Mouse (Mus musculus) heart, adult 9 months (tissue): ENCODE measurements around the gene Rhoc.
A peak's percentile ranks its signal among the peaks of the same experiment; 100 is the strongest.
"Not testable (repeated sequence)": the region's sequence is repeated elsewhere in the genome, so short reads cannot be mapped to it uniquely, and the experiment has no call there.

Source experiments
- DNase-seq, 2 experiments: peaks; one replicate each; pipeline ENCODE4 v3.0.0; 2022; ENCODE audit warnings: low spot score in 2 of 2

The Rhoc gene

DNA sequence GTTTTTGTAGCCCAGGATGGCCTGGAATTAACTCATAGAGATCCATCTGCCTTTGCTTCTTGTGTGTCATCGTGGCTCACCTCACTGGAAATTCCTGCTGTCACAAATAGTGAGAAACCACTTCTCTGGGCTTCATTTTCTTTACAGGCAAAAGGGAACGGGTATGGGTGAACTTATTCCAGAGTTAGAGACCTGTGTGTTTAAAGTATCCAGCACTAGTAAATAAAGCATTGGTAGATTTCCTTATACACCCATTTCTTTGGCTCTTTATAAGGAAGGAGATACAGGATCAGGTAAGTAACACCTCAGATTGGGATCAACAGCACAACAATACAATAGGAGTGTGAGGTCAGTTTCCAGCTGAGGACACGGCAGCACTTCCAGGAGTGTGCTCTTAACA is at the start of gene Rhoc:
TSS of gene Rhoc (plus strand) at position 301 of the 400 bp plus-strand sequence.
- DNase-seq, result no peak

DNA sequence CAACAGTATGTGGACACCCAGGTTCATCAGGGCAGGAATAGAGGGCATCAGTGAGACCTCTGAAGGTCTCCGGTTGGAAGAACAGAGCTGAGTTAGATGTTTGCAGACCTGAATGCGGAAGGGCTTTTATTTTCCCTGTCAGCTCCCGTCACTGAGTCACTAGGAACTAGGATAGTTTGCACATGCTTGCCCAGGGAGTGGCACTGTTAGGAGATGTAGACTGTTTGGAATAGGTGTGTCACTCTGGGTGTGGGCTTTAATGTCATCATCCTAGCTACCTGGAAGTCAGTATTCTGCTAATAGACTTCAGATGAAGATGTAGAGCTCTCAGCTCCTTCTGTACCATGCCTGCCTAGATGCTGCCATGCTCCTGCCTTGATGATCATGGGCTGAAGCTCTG is 46.2 kb upstream of the Rhoc start:
- DNase-seq, result no peak

DNA sequence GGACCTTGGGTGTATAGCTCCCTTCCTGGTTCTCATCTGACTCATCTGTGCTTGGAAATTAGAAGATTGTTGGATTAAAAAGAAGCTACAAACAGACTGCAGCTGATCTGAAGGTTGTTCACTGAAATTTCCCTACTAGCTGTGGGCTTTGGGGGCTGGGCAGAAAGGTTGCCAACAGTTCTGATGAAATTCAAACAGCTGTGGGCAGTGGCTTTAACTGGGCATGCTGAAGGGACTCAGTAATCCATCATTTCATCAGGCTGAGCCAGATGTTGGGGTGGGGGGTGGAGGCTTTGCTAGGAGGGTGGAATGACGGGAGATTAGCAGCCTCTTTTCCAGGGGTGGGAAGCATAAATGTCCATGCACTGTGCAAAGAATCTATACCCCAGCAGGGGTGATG is 45.0 kb upstream of the Rhoc start:
- no peak for DNase-seq

DNA sequence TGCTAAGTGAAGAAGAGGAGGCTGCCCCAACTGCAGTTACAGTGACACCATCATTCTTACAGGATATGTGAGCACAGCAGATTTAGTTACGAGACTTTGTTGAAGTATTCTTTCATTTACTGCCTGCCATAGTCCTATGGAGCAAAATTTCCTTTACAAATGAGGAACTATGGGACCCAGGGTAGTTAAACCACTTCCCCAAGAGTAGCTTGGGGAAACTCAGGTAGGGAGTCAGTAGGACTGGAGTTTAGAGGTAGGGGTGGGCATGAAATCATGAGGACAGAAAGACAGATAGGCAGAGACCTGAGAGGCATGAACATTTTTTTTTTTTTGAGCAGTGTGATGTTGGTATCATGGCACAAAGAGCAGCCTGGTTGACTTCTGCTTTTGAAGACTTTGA is 44.3 kb upstream of the Rhoc start:
- no peak for DNase-seq

DNA sequence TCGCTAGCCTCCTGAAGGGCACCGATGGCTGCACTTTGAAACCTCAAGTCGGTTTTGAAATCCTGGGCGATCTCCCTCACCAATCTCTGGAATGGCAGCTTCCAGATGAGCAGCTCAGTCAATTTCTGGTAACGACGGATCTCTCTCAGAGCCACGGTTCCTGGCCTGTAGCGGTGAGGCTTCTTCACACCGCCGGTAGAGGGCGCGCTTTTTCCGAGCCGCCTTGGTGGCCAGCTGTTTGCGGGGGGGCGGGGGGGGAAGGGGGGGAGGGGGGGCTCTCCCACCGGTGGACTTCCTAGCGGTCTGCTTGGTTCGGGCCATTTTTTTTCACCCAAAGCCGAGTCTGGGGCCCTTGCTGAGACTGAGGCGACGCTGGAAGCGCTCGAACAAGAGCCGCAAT is 35.3 kb upstream of the Rhoc start:
- not testable (repeated sequence) for DNase-seq

DNA sequence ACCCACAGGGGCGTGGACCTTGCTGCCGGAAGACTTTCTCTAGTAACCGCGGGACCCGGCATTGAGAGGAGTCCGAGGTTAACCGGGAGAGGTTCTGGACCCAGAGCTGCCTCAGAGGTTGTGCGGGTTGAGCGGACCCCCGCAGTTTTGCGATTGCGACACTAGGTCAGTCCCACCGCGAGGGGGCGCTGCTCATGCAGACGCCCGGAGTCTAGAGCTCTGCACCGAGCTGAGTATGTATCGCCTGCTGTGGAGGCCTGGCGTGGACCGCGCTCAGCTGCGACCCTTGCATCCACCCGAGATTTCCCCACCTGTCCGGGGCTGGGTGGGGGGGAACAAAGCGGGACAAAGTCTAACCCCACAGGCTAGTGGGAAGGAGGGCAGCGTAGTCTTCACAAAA is 29.8 kb upstream of the Rhoc start:
- DNase-seq, result peak; percentile 20 to 24

DNA sequence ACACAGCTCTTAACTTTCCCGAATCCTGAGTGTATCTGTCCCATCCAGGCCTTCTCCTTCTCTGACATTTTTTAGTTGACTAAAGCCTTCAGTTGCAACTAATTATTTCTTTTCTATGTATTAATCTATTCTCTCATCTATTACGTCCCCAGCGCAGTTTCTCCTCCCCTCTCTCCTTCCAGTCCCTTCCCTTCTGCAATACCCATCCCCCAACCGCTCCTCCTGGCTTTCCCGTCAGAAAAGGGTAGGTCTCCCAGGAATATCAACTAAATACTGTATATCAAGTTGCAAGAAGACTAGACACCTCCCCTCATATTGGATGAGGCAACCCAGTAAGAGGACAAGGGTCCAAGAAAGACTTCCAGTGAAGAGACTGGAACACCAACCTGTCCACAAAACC is 29.3 kb upstream of the Rhoc start:
- no peak for DNase-seq

DNA sequence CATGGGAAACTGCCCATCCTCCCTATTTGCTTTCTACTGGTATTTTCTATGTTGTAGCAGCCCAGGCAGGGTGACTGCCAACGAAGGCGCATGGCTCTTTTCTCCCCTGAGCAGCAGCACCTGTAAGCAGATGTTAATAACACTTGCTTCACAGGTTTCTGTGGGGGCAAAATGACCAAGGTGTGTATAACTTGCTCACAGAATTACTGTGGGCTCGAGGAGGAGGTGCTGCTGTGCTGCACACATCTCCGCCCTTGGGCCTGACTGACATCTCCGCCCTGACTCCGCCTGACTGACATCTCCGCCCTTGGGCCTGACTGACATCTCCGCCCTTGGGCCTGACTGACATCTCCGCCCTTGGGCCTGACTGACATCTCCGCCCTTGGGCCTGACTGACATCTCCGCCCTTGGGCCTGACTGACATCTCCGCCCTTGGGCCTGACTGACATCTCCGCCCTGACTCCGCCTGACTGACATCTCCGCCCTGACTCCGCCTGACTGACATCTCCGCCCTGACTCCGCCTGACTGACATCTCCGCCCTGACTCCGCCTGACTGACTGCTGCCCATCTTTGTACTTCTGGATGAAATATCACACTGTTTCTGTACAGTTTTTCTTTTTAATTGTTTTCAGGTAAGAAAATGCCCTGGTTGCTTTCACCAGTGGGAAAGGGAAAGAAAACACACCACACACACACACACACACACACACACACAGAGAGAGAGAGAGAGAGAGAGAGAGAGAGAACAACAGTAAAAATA is 25.9 kb upstream of the Rhoc start:
- DNase-seq, result not testable (repeated sequence)

DNA sequence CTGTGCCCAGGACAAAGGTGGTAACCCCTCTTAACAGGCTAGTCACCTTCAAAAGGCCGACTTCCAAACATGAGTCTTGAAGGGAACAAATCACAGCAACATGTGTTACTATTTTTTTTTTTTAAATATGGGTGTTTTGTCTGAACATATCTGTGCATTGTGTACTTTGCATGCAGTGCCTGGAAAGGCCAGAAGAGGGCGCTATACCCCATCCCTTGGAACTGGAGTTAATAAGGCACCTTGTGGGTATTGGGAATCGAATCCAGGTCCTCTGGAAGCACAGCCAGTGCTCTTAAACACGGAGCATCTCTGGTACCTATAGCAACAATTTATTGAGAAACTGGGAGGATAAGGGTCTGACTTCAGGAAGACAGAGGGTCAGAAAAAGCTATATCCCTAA is 23.2 kb upstream of the Rhoc start:
- DNase-seq, result no peak

DNA sequence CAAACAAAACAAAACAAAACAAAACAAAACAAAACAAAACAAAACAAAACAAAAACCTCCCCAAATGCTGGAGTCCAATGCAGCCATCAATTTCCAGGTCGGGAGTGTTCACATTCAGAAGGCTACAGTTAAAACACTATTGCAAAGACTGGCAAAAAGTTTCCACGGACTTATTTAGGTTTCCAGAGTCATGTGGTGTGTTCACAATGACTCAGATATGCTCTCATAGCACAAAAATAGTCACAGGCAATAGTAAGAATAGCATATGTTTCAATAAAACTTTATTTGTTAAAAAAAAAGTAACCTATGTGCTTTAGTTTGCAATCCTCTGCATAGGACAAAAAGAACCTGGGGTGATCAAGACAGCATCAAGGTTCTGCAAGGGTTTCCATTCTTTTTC is 21.0 kb upstream of the Rhoc start:
- DNase-seq, result no peak

DNA sequence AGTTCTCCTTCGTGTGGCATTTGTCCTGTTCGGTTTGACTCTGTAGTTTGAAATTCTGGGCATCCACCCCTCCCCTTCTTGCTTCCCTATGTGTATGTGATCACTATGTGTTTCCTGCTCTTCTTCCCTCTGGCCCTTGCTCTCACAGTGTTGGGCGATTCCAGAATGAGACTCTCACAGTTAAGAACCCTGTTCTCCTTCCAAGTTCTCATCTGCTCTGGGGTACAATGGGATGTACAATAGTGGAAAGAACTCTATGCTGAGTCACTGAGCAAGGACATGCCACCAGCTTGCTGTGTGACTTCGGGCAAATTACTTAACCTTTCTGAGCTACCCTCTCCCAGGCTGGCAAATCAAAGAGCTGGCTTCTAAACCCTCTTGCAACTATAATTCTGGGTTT is 20.5 kb upstream of the Rhoc start:
- no peak for DNase-seq

DNA sequence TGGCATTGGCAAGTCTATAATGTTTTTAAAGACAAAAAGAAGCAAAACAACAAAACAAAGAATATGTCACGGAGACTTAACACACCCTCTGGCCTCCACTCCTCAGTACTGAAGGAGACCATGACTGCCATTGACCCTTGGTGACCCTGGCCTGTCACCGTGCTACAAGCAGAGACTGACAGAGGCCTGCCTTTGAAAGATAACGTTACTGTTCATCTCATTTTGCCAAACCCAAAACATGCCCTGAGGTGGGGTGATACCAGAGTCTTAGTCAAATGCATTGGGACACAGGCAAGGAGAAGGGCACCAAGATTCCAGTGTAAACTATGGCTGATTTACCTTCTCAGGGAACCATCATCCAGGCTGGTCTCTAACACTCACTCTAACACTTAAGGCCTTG is 19.0 kb upstream of the Rhoc start:
- DNase-seq, result no peak

DNA sequence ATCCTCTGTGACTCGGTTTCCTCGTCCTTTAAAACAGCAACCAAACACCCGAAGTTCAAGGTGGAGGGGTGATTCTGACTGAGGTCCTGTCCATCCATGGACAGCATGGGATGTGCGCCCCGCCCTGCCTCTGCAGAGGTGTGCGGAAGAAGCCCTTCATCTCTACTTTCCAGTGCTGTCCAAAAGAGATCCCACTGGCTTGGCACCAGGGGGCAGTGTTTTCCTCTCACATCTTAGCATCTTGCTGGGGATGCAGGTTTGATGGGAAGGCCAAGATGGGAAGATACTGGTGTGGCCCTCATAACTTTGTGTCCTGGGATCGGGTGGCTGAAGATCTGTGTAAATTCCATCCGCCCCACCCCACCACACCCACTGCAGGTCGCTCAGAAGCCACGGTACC is 18.1 kb upstream of the Rhoc start:
- DNase-seq, result no peak

DNA sequence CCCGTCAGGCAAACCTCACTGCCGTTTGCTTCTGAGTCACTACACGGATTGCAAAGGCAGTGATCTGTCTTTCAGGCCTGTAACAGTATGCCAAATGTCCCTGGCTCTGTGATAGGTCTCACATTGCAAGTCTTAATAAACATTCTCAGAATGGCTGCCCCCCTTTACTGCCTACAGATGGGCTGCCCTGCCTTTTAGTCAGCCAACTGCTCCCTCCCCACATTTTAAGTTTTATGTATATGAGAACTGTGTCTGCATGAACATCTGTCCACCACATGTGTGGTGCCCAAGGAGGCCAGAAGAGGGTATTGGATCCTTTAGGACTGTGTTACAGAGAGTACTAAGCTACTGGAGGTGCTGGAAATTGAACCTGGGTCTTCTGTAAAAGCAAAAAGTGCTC is 17.3 kb upstream of the Rhoc start:
- no peak for DNase-seq

DNA sequence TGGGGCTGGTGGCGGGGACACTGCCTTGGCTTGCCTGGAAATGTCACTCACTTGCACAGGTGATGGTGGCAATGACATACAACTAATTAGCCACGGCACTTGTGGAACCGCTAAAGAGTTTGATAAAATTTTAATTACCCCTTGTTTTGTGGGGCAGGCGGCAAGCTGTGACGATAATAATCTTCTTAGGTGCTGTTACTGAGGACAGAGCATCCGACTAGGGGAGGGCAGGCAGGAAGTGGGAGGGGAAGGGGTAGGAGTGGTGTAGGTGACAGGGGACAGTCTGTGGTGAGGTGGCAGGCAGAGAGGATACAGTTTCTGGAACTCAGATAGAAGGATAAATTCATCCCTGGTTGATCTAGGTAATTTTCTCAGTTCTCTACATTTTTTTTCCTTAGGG is 16.7 kb upstream of the Rhoc start:
- no peak for DNase-seq

DNA sequence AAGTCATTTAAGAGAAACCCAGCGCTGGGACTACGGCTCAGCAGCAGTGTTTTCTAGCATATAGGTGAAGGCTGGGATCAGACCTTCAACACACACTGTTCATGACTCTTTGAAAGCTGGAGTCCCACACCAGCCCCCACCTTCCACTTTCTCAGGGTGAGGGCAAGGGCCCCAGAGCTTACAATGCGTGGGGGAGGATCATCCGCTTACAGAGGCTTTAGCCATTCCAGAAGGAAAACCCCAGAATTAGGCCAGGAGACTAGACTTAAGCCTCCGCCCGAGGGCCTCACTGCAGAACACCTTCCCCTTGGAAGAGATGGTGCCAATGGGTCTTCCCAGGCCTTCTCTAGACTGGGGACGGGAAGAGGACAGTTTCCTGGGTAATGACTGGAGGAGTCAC is 14.9 kb upstream of the Rhoc start:
- no peak for DNase-seq

DNA sequence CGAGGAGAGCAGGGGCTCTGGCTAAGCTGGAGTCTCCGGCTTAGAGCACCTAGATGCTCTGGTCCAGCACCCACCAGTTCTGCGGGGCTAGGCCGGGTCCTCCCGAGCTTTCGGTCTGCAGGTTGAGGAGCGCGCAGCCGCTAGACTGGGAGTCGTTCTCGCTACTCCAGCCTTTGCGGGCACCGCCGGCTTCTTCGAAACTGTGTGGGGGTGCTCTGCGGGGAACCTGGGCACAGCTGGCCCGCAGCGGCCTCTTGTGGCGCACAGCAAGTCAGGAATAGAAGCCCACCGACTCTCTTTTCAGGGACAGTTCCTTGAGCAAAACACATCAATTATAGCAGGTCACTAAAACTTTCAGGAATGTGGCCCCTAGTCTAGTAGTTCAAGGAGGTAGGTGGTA is 10.8 kb upstream of the Rhoc start:
- DNase-seq, result no peak

DNA sequence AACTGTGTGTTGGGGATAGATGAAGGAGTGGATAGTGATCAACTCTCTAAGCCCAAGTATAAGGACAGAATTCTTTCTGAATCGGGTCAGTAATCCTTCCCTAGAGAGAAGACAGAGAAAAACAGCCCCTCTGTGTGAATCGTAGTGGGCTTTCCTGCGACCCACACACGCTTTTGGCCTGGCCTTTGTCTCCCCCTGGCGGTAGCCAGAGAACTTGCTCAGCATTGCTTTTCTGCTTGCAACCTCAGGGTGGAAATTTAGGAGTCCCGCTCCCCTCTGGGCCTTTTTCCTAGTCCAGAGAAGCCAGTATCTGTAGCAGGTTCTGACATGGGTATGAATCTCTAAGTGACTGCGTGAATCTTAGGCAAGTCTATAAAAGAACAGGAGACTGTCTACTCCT is 8.2 kb upstream of the Rhoc start:
- DNase-seq, result no peak

DNA sequence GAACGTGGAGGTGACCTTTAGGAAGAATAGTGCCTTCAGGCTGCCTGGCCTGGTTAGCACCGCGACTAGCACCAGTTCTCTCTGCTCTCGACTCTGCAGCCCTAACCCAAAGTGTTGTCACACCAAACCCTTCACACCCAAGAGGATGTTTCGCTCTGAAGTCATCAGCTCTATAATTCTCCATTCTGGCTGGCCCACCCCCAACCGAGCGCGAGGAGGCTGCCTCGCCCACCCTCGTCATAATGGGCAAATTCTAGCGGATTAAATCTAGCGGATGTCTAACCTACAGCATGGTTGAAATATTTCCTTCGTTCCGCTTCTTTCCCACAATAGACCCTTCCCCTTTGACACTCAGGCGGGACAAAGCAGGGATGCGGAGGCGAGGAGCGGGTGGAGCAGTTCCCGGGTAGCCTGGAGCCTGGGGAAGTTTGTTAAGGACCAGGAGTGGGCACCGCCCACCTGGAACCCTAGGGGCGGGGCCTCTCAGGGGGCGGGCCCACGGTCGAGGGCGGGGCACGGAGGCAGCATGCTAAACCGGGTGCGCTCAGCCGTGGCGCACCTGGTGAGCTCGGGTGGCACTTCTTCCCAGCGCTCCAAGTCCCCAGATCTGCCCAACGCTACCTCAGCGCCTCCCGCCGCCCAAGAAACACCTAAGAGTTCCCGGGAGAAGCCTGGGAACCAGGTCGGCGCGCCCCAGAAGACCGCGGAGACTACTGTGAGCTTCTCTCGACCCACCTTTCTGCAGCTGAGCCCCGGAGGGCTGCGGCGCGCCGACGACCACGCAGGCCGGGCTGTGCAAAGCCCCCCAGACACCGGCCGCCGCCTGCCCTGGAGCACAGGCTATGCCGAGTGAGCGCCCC is 7.4 kb upstream of the Rhoc start, which contains the start of gene Ppm1j:
TSS of gene Ppm1j (plus strand) at position 496 of the 860 bp plus-strand sequence.
- peak; percentile 76 to 84 for DNase-seq

DNA sequence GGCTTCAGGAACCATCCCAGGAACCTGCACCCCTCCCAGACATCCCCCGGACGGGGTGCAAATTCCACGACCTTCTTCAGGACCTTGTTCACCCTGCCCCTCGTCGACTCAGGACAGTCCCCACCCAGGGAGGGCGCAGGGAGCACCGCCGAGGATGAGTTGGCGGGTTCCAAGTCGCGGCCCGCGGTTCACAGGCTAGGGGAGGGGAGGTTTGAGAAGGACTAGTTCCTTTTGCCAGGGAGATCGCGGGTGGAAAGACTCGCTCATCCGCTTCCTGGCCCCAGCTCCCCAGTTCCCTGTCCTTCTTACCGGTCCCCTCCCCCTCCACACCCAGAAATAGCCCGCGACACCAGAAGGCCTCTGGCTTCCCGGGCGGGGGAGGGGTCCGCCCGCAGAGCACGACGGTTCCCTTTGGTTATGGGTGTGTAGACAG is 6.7 kb upstream of the Rhoc start, which contains the start of gene Fam19a3:
TSS of gene Fam19a3 (minus strand) at position 370 of the 433 bp plus-strand sequence.
- peak in 1 of 2 experiments; percentile 72 for DNase-seq

DNA sequence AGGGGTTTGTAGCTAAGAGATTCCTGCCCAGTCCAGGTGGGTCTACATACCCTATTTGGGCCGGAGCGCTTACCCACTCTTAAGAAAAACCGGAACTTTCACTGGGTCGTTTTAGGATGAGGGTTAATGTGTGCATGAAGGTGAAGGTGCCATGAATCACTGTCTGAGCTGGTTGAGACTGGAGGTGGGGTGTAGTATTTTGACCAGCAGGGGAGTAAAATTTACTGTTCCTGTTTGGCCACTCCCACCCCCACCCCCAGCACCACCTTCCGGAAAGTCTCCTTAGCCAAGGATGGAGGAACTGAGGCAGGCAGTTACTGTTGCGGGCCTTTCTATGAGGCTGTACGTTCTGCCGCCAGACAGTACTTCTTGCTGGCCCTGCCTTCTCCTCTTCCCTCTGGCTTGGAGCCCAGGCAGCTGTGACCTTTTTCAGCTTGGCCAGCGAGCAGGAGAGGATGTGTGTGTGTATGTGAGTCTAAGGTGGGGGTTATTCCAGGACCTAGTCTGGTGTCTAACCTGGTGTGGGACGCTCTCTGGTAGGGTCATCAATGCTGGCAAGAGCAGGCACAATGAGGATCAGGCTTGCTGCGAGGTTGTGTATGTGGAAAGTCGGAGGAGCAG is 6.0 kb upstream of the Rhoc start:
- peak; percentile 74 to 78 for DNase-seq

DNA sequence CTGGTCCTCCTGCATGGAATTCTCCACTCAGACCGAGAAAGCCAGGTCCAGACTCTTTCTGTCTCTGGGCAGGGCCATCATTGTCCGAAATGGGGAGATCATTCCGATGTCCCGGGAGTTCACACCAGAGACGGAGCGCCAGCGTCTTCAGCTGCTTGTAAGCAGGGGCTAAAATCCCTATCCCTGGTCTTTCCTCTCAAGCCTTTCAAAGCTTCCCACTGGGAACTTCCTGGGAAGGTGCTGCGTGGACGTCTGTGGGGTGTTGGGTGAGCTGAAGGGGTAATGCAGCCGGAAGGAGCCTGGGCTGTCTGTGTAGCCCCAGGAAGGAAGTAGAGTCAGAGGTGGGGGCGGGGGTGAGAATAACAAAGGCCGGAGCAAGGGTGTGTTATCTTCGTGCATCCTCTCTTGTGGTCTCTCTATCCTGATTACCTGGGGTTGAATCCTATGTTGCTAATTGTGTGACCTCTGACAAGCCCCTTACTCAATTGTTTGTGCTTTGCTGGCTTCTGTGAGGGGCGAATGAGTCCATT is 4.1 kb upstream of the Rhoc start:
- DNase-seq, result no peak
